Mouse (Mus musculus) kidney, postnatal 0 days (tissue): ENCODE results near the gene Fermt2. TPM values are rescaled to one million over a fixed set of nuclear protein-coding genes. Genes with fewer than 3 reads are reported as not detected.

ENCODE experiments used
- ATAC-seq: fragments of 200-750 bp; cut with Nextera tagmentation; replicated peaks from 2 replicates; pipeline ENCODE4 v1.8.0; 2017; ENCODE audit warnings: low read depth, moderate number of reproducible peaks, moderate TSS enrichment, moderate library complexity; ENCODE audit not compliant: low FRiP score
- DNase-seq: peaks from one replicate; pipeline ENCODE4 v3.0.0-alpha.2; 2016; ENCODE audit warnings: low spot score
- H3K27ac ChIP-seq: fragments of 300-500 bp; sonication (generic); 2 replicates; pipeline ENCODE4 v1.5.1; 2014; ENCODE audit warnings: mild to moderate bottlenecking
- H3K27me3 ChIP-seq: fragments of 300-500 bp; sonication (generic); 2 replicates; pipeline ENCODE4 v1.6.1; 2014; ENCODE audit warnings: low read length, mixed read lengths; ENCODE audit not compliant: insufficient read depth
- H3K36me3 ChIP-seq: fragments of 300-500 bp; sonication (generic); 2 replicates; pipeline ENCODE4 v1.6.1; 2014; ENCODE audit warnings: low read length, mixed read lengths; ENCODE audit not compliant: insufficient read depth
- H3K4me1 ChIP-seq: fragments of 300-500 bp; sonication (generic); replicated peaks from 2 replicates; pipeline ENCODE4 v1.6.1; 2014; ENCODE audit warnings: antibody characterized with exemption, low read length, mixed read lengths; ENCODE audit not compliant: insufficient read depth
- H3K4me2 ChIP-seq: fragments of 300-500 bp; sonication (generic); 2 replicates; pipeline ENCODE4 v1.6.1; 2014; ENCODE audit warnings: mild to moderate bottlenecking, low read length, moderate library complexity, mixed read lengths
- H3K4me3 ChIP-seq: fragments of 300-500 bp; sonication (generic); replicated peaks from 2 replicates; pipeline ENCODE4 v1.5.1; 2014; ENCODE audit warnings: low read depth, low read length
- H3K9ac ChIP-seq: fragments of 300-500 bp; sonication (generic); 2 replicates; pipeline ENCODE4 v1.6.1; 2014; ENCODE audit warnings: low read depth, low read length
- H3K9me3 ChIP-seq: fragments of 300-500 bp; sonication (generic); replicated peaks from 2 replicates; pipeline ENCODE4 v1.6.1; 2016; ENCODE audit warnings: low read length, inconsistent platforms, mixed read lengths
- CTCF ChIP-seq: IDR thresholded peaks from 2 replicates; pipeline ENCODE4 v1.5.1; 2016; ENCODE audit warnings: antibody characterized with exemption, low read depth, mild to moderate bottlenecking, moderate library complexity
- WGBS: fragments of 180-500 bp; shearing (Covaris S2); extraction: QIAGEN DNeasy Blood & Tissue Kit; methylation state at CpG from one replicate; pipeline ENCODE4 v1.1.7; 2014; 5-methylcytosine and 5-hydroxymethylcytosine counted together
- polyA plus RNA-seq: library from polyadenylated mRNA; unstranded; fragments of >200 nt; fragmentation: Nextera tagmentation; extraction: Ambion mirVana; gene quantifications from 2 replicates; pipeline ENCODE4 v1.2.1, GENCODE M21; 2015

The Fermt2 gene
- polyA plus RNA-seq, 1 experiment from 2014 or later = 226 TPM

GRCm38 (mm10) chr14:45462875-45463475, 66.9 kb downstream of the Fermt2 start:
- peak overlapping the region; percentile 10; the same call in 1 of the 2 replicates for H3K4me2 ChIP-seq
- peaks cover 64% of the 10 kb centered on the region for H3K36me3 ChIP-seq
- H3K27ac ChIP-seq = peak overlapping the region; percentile 83
- H3K9me3 ChIP-seq = no peaks in the 10 kb centered on the region
- WGBS = 78% methylated on average over 10 of the region's 10 CpGs
- no peak overlapping the region for H3K4me3 ChIP-seq
- ATAC-seq (no peak; the same call in 1 of the 2 replicates), DNase-seq (no peak)
- H3K27me3 ChIP-seq = no peaks in the 10 kb centered on the region
- 0 out of 2 replicates have a peak, but pooled peaks cover 11% of the 10 kb centered on the region for H3K4me1 ChIP-seq
- TF ChIP-seq CTCF = no peak
- no peak overlapping the region for H3K9ac ChIP-seq

GRCm38 (mm10) chr14:45462374-45462773, 67.5 kb downstream of the Fermt2 start:
- H3K9ac ChIP-seq = no peak overlapping the region
- WGBS = 73% methylated on average over 6 of the region's 6 CpGs
- H3K36me3 ChIP-seq = peaks cover 62% of the 10 kb centered on the region
- peak overlapping the region; percentile 83 for H3K27ac ChIP-seq
- TF ChIP-seq CTCF = peak; percentile 20; the same call in 1 of the 2 replicates
- DNase-seq (no peak), ATAC-seq (no peak)
- no peaks in the 10 kb centered on the region for H3K27me3 ChIP-seq
- H3K4me3 ChIP-seq = no peak overlapping the region
- no peak overlapping the region for H3K4me2 ChIP-seq
- no peaks in the 10 kb centered on the region for H3K9me3 ChIP-seq
- 0 out of 2 replicates have a peak, but pooled peaks cover 11% of the 10 kb centered on the region for H3K4me1 ChIP-seq

- ATAC-seq = no peak
- Histone ChIP-seq H3K4me2 (no peak overlapping the region), H3K9ac (no peak overlapping the region), H3K9me3 (no peaks in the 10 kb centered on the region), H3K36me3 (peaks cover 57% of the 10 kb centered on the region), H3K27ac (no peak overlapping the region), H3K27me3 (no peaks in the 10 kb centered on the region), H3K4me3 (no peak overlapping the region), H3K4me1 (0 out of 2 replicates have a peak, but pooled peaks cover 11% of the 10 kb centered on the region)
- DNase-seq = no peak
- TF ChIP-seq CTCF = no peak
- WGBS = 95% methylated on average over 6 of the region's 6 CpGs
These were observed 68.0 kb downstream of the Fermt2 start for GRCm38 (mm10) chr14:45461945-45462344.

- 92% methylated on average over 10 of the region's 10 CpGs for WGBS
- H3K4me3 ChIP-seq = no peak overlapping the region
- TF ChIP-seq CTCF = no peak
These were observed 69.4 kb downstream of the Fermt2 start for GRCm38 (mm10) chr14:45460491-45460890.

GRCm38 (mm10) chr14:45459877-45460276, 70.0 kb downstream of the Fermt2 start:
- no peak for DNase-seq
- H3K4me1 ChIP-seq = peaks cover 16% of the 10 kb centered on the region; the same call in 1 of the 2 replicates
- no peak for TF ChIP-seq CTCF
- H3K4me3 ChIP-seq = no peak overlapping the region
- no peak for ATAC-seq
- H3K9me3 ChIP-seq = no peaks in the 10 kb centered on the region
- no peak overlapping the region for H3K4me2 ChIP-seq
- 93% methylated on average over 14 of the region's 14 CpGs for WGBS
- no peak overlapping the region for H3K27ac ChIP-seq
- peaks cover 43% of the 10 kb centered on the region for H3K36me3 ChIP-seq
- H3K9ac ChIP-seq = no peak overlapping the region
- H3K27me3 ChIP-seq = no peaks in the 10 kb centered on the region

More at GRCm38 (mm10) chr14:45460491-45460890, 69.4 kb downstream of the Fermt2 start:
- no peak for ATAC-seq
- H3K36me3 ChIP-seq = peaks cover 48% of the 10 kb centered on the region
- H3K27me3 ChIP-seq = no peaks in the 10 kb centered on the region
- H3K4me1 ChIP-seq = peaks cover 12% of the 10 kb centered on the region; the same call in 1 of the 2 replicates
- no peaks in the 10 kb centered on the region for H3K9me3 ChIP-seq
- no peak overlapping the region for H3K4me2 ChIP-seq
- H3K27ac ChIP-seq = no peak overlapping the region
- H3K9ac ChIP-seq = no peak overlapping the region
- no peak for DNase-seq

- Histone ChIP-seq H3K9me3 (no peaks in the 10 kb centered on the region), H3K27ac (peak overlapping the region; percentile 62), H3K4me1 (peaks cover 27% of the 10 kb centered on the region), H3K9ac (no peak overlapping the region), H3K4me2 (no peak overlapping the region), H3K36me3 (peaks cover 31% of the 10 kb centered on the region), H3K4me3 (no peak overlapping the region), H3K27me3 (no peaks in the 10 kb centered on the region)
- TF ChIP-seq CTCF = no peak
- no peak for DNase-seq
- WGBS = 79% methylated on average over 9 of the region's 9 CpGs
- no peak for ATAC-seq
These were observed 72.9 kb downstream of the Fermt2 start for GRCm38 (mm10) chr14:45457003-45457402.
